Mouse (Mus musculus): Measurements from ENCODE around the gene Hus1. TPM values are rescaled to one million over a fixed set of nuclear protein-coding genes. Genes with fewer than 3 reads are reported as not detected.

The Hus1 gene
- total and polyA plus RNA-seq, 3 experiments: 21.7 to 29.4 TPM; not detected in 1

DNA sequence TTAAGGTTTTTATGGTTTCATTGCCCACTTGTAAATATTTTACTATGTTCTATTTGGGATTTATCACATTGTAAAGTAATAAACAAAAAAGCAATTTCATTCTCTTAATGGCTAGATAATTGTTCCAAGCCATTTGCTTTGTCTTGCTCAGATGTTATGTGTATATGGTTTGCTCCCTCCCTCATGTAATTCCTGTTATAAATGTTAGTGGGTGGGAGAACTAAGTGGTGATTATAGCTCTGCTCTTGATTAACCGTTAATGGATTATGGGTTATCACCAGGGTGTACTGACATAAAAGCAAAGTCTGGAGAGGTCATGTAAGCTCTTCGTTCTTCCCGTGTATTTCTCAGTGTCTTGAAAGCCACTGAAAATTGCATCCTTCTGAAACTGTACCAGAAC is 3.7 kb upstream of the Hus1 start:
- H3K79me2 ChIP-seq (ENCODE audit: control insufficient read depth, insufficient read depth, low read length, poor library complexity): peaks cover 11% of the 10 kb centered on the region
- no peak for DNase-seq (ENCODE audit: low read depth, low spot score)
- no peaks in the 10 kb centered on the region for H3K9me3 ChIP-seq (replicated peaks; ENCODE audit: insufficient read depth, low read length)
- H3K4me1 ChIP-seq (ENCODE audit: control insufficient read depth in 1 of 2, insufficient read depth in 2 of 2, low read length in 2 of 2): peaks cover 0 to 7% of the 10 kb centered on the region in 2 experiments; a peak in 2 of 4 replicates
- H3K9ac ChIP-seq (ENCODE audit: control insufficient read depth, low read depth, low read length, poor library complexity, severe bottlenecking): no peak overlapping the region
- H3K27me3 ChIP-seq (ENCODE audit: control insufficient read depth in 1 of 2, insufficient read depth in 2 of 2, low read length in 2 of 2): no peaks in the 10 kb centered on the region; a peak in 2 of 4 replicates
- no peak overlapping the region for H3K27ac ChIP-seq (ENCODE audit: control insufficient read depth, low read depth, low read length)
- H3K36me3 ChIP-seq (ENCODE audit: control insufficient read depth in 1 of 2, insufficient read depth in 2 of 2, low read length in 2 of 2): peaks cover 0 to 6% of the 10 kb centered on the region in 2 experiments; a peak in 2 of 4 replicates
- TF ChIP-seq MYB (IDR thresholded peaks at IDR 0.05; ENCODE audit: low read depth, low read length): no peak
- TF ChIP-seq KAT2A (conservative IDR thresholded peaks at IDR 0.05; ENCODE audit: low read depth, low read length): no peak
- TF ChIP-seq CHD2 (IDR thresholded peaks at IDR 0.05; ENCODE audit: low read length): no peak
- TF ChIP-seq MYC (IDR thresholded peaks at IDR 0.05; ENCODE audit: low read depth, low read length): no peak
- no peak for TF ChIP-seq USF1 (IDR thresholded peaks at IDR 0.05; ENCODE audit: low read depth, low read length)
- TF ChIP-seq RAD21 (IDR thresholded peaks at IDR 0.05; ENCODE audit: low read depth, low read length): no peak
- no peak for TF ChIP-seq BHLHE40 (IDR thresholded peaks at IDR 0.05; ENCODE audit: borderline replicate concordance, low read depth, low read length)
- TF ChIP-seq MXI1 (IDR thresholded peaks at IDR 0.05; ENCODE audit: low read depth, low read length): no peak
- no peak for TF ChIP-seq GATA1 (IDR thresholded peaks at IDR 0.05; ENCODE audit: low read depth, low read length)
- no peak for TF ChIP-seq POLR2AphosphoS5 (IDR thresholded peaks at IDR 0.05; ENCODE audit: borderline replicate concordance, low read depth, low read length)
- TF ChIP-seq E2F4 (IDR thresholded peaks at IDR 0.05; ENCODE audit: borderline replicate concordance, low read depth, low read length): no peak
- no peak for TF ChIP-seq MAZ (IDR thresholded peaks at IDR 0.05; ENCODE audit: low read depth, low read length)
- TF ChIP-seq EP300 (IDR thresholded peaks at IDR 0.05; ENCODE audit: low read depth in 1 of 2, low read length in 2 of 2): no peak
- no peak overlapping the region for H3K4me3 ChIP-seq (ENCODE audit: control insufficient read depth in 1 of 2, insufficient read depth in 1 of 2, low read depth in 2 of 2, low read length in 2 of 2)

DNA sequence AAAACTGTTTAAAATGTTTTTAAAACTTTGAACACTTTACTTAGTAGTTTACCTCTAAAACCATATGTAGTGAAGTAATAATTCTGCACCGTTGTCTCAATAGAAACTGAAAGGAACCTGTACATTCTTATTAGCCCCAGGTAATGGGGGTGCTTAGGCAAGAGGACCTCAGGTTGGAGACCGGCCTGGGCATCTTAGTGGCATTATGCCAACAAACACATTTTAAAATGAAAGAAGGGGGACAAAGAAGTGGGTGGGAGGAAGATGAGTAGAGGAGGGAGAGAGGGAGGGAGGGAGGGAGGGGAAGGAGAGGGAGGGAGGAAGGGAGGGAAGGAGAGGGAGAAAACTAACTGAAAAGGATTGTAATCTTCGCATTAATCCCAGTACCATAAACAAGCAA is 357 bp upstream of the Hus1 start:
- Histone ChIP-seq H3K9ac (ENCODE audit: control insufficient read depth, low read depth, low read length, poor library complexity, severe bottlenecking) (peak overlapping the region; percentile 86), H3K27ac (ENCODE audit: control insufficient read depth, low read depth, low read length) (peak overlapping the region; percentile 86), H3K27me3 (ENCODE audit: control insufficient read depth in 1 of 2, insufficient read depth in 2 of 2, low read length in 2 of 2) (no peaks in the 10 kb centered on the region; a peak in 1 of 4 replicates), H3K4me3 (ENCODE audit: control insufficient read depth in 1 of 2, insufficient read depth in 1 of 2, low read depth in 2 of 2, low read length in 2 of 2) (peak overlapping the region; percentile 76 to 87), H3K79me2 (ENCODE audit: control insufficient read depth, insufficient read depth, low read length, poor library complexity) (peaks cover 21% of the 10 kb centered on the region), H3K36me3 (ENCODE audit: control insufficient read depth in 1 of 2, insufficient read depth in 2 of 2, low read length in 2 of 2) (peaks cover 4 to 20% of the 10 kb centered on the region in 2 experiments), H3K9me3 (replicated peaks; ENCODE audit: insufficient read depth, low read length) (no peaks in the 10 kb centered on the region), H3K4me1 (ENCODE audit: control insufficient read depth in 1 of 2, insufficient read depth in 2 of 2, low read length in 2 of 2) (peaks cover 5 to 9% of the 10 kb centered on the region in 2 experiments; a peak in 3 of 4 replicates)
- TF ChIP-seq MAZ (IDR thresholded peaks at IDR 0.05; ENCODE audit: low read depth, low read length) (0 out of 2 replicates have a peak, but pooled peaks have one; percentile 31), ETS1 (IDR thresholded peaks at IDR 0.05; ENCODE audit: low read depth, low read length) (no peak)
- DNase-seq (ENCODE audit: low read depth, low spot score): peak; percentile 71

DNA sequence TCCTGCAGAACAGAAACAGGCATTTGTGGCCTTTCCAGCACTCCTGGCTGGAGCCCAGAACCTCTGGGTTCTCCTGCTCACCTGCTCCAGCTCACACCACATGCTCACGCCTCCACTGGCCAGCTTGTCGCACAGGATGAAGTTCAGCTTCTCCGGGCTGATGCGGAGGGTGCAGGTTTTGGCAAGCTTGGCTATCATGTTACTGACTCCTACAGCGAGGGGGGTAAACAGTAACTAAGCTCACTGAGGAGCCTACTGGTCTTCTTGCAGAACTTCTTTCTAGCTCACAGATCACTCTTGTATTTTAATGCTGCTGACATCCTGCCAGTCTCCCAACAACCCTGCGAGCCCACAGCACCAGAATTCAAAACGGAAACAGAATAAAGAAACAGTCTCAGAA is 575 bp downstream of the Hus1 start:
- peak overlapping the region; percentile 86 for H3K27ac ChIP-seq (ENCODE audit: control insufficient read depth, low read depth, low read length)
- H3K4me1 ChIP-seq (ENCODE audit: control insufficient read depth in 1 of 2, insufficient read depth in 2 of 2, low read length in 2 of 2): peaks cover 5 to 9% of the 10 kb centered on the region in 2 experiments; a peak in 3 of 4 replicates
- H3K79me2 ChIP-seq (ENCODE audit: control insufficient read depth, insufficient read depth, low read length, poor library complexity): peaks cover 21% of the 10 kb centered on the region
- peak overlapping the region; percentile 76 to 87 for H3K4me3 ChIP-seq (ENCODE audit: control insufficient read depth in 1 of 2, insufficient read depth in 1 of 2, low read depth in 2 of 2, low read length in 2 of 2)
- H3K36me3 ChIP-seq (ENCODE audit: control insufficient read depth in 1 of 2, insufficient read depth in 2 of 2, low read length in 2 of 2): peaks cover 12 to 20% of the 10 kb centered on the region in 2 experiments
- no peaks in the 10 kb centered on the region for H3K9me3 ChIP-seq (replicated peaks; ENCODE audit: insufficient read depth, low read length)
- TF ChIP-seq MXI1 (IDR thresholded peaks at IDR 0.05; ENCODE audit: low read depth, low read length) (0 out of 2 replicates have a peak, but pooled peaks have one; percentile 17), MYB (IDR thresholded peaks at IDR 0.05; ENCODE audit: low read depth, low read length) (no peak)
- peak; percentile 83 for DNase-seq (ENCODE audit: low read depth, low spot score)
- H3K27me3 ChIP-seq (ENCODE audit: control insufficient read depth in 1 of 2, insufficient read depth in 2 of 2, low read length in 2 of 2): no peaks in the 10 kb centered on the region; a peak in 1 of 4 replicates
- peak overlapping the region; percentile 86 for H3K9ac ChIP-seq (ENCODE audit: control insufficient read depth, low read depth, low read length, poor library complexity, severe bottlenecking)

All from MEL (cell line).